Mouse (Mus musculus): ENCODE results near the gene Camsap2.

- no peak for TF ChIP-seq EP300 (IDR thresholded peaks at IDR 0.05)
- TF ChIP-seq CTCF (IDR thresholded peaks at IDR 0.05): no peak
These were observed 125.7 kb downstream of the Camsap2 start for GRCm38 (mm10) chr1:136220037-136220871.
